Mouse (Mus musculus): Measurements from ENCODE around the gene Nphs1. TPM values are rescaled to one million over a fixed set of nuclear protein-coding genes. Genes with fewer than 3 reads are reported as not detected.
A peak's percentile ranks its signal among the peaks of the same experiment; 100 is the strongest.

Gene Nphs1
- polyA plus RNA-seq, 1 experiment from 2014 or later: 0.23 TPM

DNA sequence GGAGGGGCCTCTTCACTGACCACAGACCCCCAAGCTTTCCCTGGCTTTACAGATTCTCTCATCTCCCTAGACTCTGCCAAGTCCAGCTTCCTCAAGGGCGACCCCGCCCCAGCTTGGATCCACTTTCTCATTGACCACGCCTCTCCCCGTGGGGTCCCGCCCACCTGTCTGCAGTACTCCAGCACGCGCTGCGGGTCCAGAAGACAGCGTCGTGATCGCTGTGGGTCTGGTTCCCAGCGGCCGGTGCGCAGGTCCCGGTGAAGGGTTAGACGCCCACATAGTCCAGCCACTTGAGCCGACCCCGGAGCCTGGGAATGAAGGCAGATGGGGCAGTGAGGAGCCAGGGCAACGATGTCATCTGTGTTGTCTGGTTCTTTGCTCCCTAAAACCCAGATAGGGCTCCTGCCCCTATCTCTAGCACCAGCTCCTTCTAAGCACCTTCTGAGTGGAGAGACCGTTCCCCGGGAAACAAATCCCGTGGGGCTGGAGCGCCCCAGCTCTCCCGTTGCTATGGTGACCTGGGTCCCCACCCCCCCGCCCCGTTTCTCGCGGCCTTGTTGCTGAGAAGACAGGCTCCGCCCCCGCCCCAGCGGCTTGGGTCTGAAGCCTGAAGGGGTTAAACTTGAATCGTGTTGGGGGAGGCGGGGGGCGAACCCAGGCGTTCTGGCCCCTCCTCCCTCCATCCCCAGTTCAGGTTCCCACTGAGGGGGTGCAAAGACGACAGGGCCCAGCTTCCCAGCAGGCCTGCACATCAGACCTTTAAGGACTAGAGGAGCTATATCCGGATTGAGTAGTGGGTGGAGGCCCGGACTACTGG, 13.8 kb upstream of the Nphs1 start:
- peak; percentile 65 for ATAC-seq (replicated peaks)

DNA sequence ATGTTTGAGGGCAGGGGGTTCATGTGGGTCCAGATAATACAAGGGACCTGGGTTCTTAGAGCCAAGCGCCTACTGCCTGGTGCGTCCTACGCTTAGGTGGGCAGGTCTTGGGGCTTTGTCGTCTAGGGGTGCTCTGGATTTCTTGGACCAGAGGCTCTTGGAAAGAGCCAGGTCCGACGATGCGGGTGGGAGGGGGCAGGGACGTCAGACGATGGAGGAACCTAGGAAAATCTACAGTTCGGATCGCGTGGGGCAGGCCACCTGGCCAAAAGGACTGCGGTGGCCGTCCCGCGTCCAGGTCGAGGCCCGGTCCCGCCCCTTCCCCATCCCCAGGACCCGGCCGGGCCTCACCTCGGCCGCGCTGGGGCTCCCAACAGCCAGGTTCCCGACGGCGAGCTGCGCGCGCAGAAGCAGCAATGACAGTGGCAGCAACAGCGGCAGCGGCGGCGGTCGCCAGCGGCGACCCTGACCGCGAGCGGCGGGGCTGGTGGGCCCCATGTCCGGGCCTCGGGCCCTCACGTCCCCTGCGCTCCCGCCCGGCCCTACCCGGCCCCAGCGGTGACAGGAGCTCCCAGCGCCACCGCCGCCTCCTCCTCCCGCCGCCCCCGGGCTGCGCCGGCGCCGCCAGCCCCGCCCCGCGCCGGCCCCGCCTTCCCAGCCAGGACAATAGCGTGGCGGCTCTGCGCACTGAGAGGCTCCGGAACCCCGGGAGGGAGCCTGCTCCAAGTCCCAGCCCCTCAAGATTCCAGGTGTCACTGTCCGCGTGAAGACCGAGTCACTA, 13.0 kb upstream of the Nphs1 start, which contains the start of gene Aplp1:
Gene Aplp1 (minus strand): TSS at position 565 of the 781 bp plus-strand sequence.
- Histone ChIP-seq H3K36me3 (peaks cover 20% of the 10 kb centered on the region), H3K4me1 (peaks cover 32% of the 10 kb centered on the region), H3K9ac (replicated peaks) (peak within 1 kb of the TSS; percentile 92), H3K4me3 (peak within 1 kb of the TSS; percentile 87), H3K9me3 (no peaks in the 10 kb centered on the region), H3K27ac (replicated peaks) (peak within 1 kb of the TSS; percentile 97), H3K27me3 (no peaks in the 10 kb centered on the region), H3K4me2 (replicated peaks) (peak within 1 kb of the TSS; percentile 63)
- peak; percentile 84 for ATAC-seq (replicated peaks)
- WGBS: under 1% methylated on average over 54 of the region's 72 CpGs

More for the DNA sequence above, 13.8 kb upstream of the Nphs1 start:
- H3K4me1 ChIP-seq: peaks cover 32% of the 10 kb centered on the region
- WGBS: under 1% methylated on average over 38 of the region's 38 CpGs
- no peaks in the 10 kb centered on the region for H3K9me3 ChIP-seq
- H3K4me2 ChIP-seq (replicated peaks): peak overlapping the region; percentile 63
- peak overlapping the region; percentile 87 for H3K4me3 ChIP-seq
- H3K27me3 ChIP-seq: no peaks in the 10 kb centered on the region
- H3K27ac ChIP-seq (replicated peaks): peak overlapping the region; percentile 97
- peaks cover 28% of the 10 kb centered on the region for H3K36me3 ChIP-seq
- peak overlapping the region; percentile 92 for H3K9ac ChIP-seq (replicated peaks)

DNA sequence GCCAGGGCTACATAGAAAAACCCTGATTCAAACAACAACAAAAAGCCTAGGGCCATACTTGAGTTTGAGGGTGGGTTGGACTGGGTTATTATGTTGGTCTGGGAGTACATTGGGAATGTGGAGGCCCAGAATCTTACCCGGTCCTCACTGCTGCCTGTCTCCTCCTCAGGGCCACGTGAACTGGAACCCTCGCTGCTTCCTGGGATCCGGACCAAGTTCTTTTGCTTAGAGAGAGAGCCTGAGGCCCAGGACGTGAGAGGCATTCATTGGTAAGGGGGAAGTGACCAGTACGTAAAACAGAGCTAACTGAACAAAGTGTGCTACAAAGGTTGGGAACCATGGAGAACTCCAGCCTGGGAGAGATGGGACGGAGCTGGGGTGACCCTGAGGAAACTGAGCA, 7.9 kb upstream of the Nphs1 start:
- Histone ChIP-seq H3K9me3 (no peaks in the 10 kb centered on the region), H3K27me3 (peaks cover 33% of the 10 kb centered on the region), H3K4me3 (no peak overlapping the region), H3K36me3 (no peaks in the 10 kb centered on the region), H3K9ac (replicated peaks) (no peak overlapping the region), H3K4me2 (replicated peaks) (no peak overlapping the region), H3K27ac (replicated peaks) (no peak overlapping the region), H3K4me1 (peaks cover 12% of the 10 kb centered on the region)
- no peak for ATAC-seq (replicated peaks)
- 65% methylated on average over 7 of the region's 7 CpGs for WGBS

DNA sequence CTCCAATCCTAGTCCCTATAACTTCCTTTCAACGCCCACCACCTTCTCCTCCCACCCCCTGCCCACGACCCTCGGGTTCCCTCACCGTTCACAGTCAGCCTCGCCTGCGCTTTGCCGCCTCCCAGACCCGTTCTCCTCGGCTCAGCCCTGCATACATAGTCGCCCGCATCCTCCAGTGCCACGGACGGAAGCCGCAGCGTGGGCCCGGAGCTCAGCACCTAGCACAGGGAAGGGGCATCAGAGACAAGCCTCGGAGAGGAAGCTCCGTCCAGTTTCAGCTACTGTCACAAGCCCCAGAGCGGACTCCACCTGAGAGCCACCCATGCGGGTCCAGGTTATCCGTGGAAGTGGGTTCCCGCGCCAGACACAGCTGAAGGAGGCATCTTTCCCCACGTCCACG, 4.8 kb upstream of the Nphs1 start:
- Histone ChIP-seq H3K27ac (replicated peaks) (no peak overlapping the region), H3K36me3 (no peaks in the 10 kb centered on the region), H3K4me3 (no peak overlapping the region), H3K4me2 (replicated peaks) (no peak overlapping the region), H3K9ac (replicated peaks) (no peak overlapping the region), H3K27me3 (peaks cover 64% of the 10 kb centered on the region), H3K4me1 (peaks cover 26% of the 10 kb centered on the region), H3K9me3 (no peaks in the 10 kb centered on the region)
- no peak for ATAC-seq (replicated peaks)
- 14% methylated on average over 25 of the region's 25 CpGs for WGBS

DNA sequence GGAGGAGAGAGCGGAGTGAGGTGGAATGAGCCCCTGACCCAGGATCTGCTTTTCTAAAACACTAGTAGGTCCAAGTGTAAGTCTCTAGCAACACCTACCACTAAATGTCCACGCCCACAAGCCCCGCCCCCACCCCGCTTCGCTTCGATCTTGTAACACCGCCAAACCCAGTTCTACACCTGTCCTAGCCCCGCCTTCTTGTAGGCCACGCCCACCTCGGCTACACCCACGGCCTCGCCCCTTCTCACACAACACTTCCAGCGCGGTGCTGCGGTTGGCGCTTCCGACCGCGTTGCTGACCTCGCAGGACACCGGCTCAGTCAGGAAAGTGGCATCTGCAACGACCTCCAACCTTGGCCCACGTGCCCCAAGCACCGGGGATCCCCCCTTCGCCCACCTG, 4.3 kb upstream of the Nphs1 start:
- WGBS: 2% methylated on average over 25 of the region's 25 CpGs
- no peak for ATAC-seq (replicated peaks)
- no peak overlapping the region for H3K9ac ChIP-seq (replicated peaks)
- H3K27ac ChIP-seq (replicated peaks): no peak overlapping the region
- no peak overlapping the region for H3K4me2 ChIP-seq (replicated peaks)
- peaks cover 27% of the 10 kb centered on the region for H3K4me1 ChIP-seq
- no peaks in the 10 kb centered on the region for H3K9me3 ChIP-seq
- H3K4me3 ChIP-seq: no peak overlapping the region
- peaks cover 67% of the 10 kb centered on the region for H3K27me3 ChIP-seq
- no peaks in the 10 kb centered on the region for H3K36me3 ChIP-seq

DNA sequence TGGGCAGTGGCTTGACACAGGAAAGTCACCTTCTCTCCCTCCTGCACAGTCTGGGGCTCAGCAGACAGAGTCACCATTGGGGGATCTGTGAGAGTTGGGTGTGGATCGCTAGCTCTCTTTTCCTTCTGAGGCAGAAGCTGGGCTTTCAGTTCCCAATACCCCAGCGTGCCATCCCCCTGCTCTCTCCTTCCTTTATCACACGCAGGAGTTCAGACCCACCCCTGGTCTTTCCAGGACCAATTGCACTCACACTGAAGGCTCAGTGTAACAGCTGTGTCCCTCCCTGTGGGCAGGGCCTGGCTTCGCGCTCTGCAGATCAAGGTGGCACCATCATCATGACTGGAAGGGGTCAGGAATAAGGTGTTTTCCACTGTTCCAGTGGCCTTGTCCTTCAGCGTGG, 3.9 kb upstream of the Nphs1 start:
- Histone ChIP-seq H3K27ac (replicated peaks) (no peak overlapping the region), H3K9ac (replicated peaks) (no peak overlapping the region), H3K36me3 (no peaks in the 10 kb centered on the region), H3K9me3 (no peaks in the 10 kb centered on the region), H3K4me1 (peaks cover 27% of the 10 kb centered on the region), H3K27me3 (peaks cover 67% of the 10 kb centered on the region), H3K4me3 (no peak overlapping the region), H3K4me2 (replicated peaks) (no peak overlapping the region)
- 8% methylated on average over 6 of the region's 6 CpGs for WGBS
- no peak for ATAC-seq (replicated peaks)

DNA sequence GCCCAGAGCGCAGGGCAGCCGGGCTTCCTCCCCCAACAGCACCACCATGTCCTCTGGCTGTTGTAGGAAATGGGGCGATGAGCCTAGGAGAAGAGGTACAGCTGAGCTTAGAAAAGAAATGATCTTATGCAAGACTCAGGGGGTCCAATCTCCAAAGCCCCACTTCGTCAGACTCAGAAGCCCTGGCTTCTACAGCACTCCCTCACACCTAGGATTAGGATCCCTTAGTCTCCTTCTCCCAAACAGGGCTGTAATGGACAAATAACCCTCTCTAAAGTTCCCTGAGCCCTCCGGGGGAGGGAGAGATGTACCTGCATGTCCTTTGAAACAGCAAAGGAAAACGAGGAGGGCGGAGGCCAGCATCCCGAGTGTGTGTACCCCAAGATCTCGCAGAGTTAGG, 1.6 kb upstream of the Nphs1 start:
- no peak overlapping the region for H3K27ac ChIP-seq (replicated peaks)
- ATAC-seq (replicated peaks): no peak
- H3K27me3 ChIP-seq: peaks cover 84% of the 10 kb centered on the region
- no peak overlapping the region for H3K9ac ChIP-seq (replicated peaks)
- no peaks in the 10 kb centered on the region for H3K9me3 ChIP-seq
- H3K4me1 ChIP-seq: peaks cover 27% of the 10 kb centered on the region
- no peaks in the 10 kb centered on the region for H3K36me3 ChIP-seq
- H3K4me3 ChIP-seq: peak overlapping the region; percentile 20
- 2% methylated on average over 9 of the region's 9 CpGs for WGBS
- peak overlapping the region; percentile 45 for H3K4me2 ChIP-seq (replicated peaks)

DNA sequence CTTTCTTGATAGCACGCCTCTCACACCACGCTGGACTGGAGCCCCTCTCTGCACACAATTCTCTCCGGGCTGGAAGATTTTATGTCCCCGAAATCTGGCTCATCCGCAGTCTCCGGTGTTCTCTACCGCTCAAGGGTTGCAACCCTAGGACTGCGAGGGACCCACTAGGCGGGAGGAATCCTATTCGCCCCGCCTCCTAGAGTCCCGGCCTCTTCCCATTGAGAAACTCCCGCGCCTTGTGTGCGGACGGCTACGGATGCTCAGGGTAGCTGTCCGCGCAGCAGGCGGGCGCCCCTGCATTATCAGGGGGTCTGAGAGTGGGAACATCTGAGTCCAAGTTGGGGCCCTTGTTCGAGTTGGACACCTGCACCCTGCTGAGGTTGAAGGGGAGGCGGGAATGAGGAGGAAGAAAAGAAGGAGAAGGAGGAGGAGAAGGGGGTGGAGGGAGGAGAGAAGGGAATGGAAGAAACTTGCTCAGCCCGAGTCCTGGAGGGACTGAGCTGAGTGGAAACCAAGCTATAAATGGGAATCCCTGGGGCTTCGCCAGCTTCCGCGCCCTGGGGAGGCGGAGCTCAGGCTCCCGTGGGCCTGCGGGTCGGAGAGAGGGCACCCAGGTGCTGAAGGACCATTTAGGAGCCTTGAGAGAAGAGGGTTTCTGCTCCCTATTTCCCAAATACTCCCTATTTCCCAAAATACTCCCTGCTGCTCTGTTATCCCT, 1.0 kb upstream of the Nphs1 start:
- under 1% methylated on average over 31 of the region's 31 CpGs for WGBS
- Histone ChIP-seq H3K9ac (replicated peaks) (peak overlapping the region; percentile 25), H3K36me3 (no peaks in the 10 kb centered on the region), H3K27me3 (peaks cover 88% of the 10 kb centered on the region), H3K4me2 (replicated peaks) (peak overlapping the region; percentile 45), H3K27ac (replicated peaks) (no peak overlapping the region), H3K4me1 (peaks cover 27% of the 10 kb centered on the region), H3K4me3 (peak overlapping the region; percentile 20), H3K9me3 (no peaks in the 10 kb centered on the region)
- ATAC-seq (replicated peaks): no peak

DNA sequence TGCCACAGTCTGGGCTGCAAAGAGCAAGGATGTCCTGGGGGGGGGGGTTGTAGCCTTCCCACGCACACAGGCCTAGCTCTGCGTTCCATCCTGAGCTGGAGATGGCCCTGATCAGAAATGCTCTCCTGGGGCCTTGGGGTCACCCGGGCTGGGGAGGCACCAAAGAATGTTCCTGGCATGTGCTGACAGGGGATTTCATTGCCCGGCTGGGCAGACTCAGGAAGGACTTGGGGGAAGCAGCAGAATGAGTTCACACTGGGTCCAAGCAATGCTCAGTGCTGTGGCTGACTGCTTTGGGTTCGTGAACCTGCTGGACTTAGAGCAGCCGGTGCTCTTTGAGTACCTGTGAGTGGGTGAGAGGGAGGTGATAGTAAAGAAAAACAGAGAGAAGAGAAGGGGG, 1.4 kb downstream of the Nphs1 start:
- 23% methylated on average over 6 of the region's 6 CpGs for WGBS
- H3K4me3 ChIP-seq: no peak overlapping the region
- H3K9ac ChIP-seq (replicated peaks): no peak overlapping the region
- ATAC-seq (replicated peaks): no peak
- peaks cover 89% of the 10 kb centered on the region for H3K27me3 ChIP-seq
- H3K36me3 ChIP-seq: no peaks in the 10 kb centered on the region
- H3K4me1 ChIP-seq: peaks cover 22% of the 10 kb centered on the region
- H3K9me3 ChIP-seq: no peaks in the 10 kb centered on the region
- no peak overlapping the region for H3K4me2 ChIP-seq (replicated peaks)
- H3K27ac ChIP-seq (replicated peaks): no peak overlapping the region

DNA sequence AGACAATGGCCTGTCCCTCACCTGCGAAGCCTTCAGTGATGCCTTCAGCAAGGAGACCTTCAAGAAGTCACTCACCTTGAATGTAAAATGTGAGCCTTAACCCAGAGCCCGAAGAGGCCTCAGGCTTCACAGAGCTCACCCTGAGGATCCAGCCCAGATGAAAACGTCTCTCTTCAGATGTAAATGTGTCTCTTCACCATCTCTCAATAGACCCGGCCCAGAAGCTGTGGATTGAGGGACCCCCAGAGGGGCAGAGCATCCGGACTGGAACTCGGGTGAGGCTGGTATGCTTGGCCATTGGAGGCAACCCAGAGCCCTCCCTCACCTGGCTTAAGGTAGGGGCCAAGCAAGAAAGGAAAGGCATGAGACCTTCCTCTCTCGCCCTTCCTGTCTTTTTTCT, 5.5 kb downstream of the Nphs1 start:
- 21% methylated on average over 7 of the region's 7 CpGs for WGBS
- ATAC-seq (replicated peaks): no peak
- H3K4me2 ChIP-seq (replicated peaks): no peak overlapping the region
- no peaks in the 10 kb centered on the region for H3K36me3 ChIP-seq
- H3K27ac ChIP-seq (replicated peaks): no peak overlapping the region
- no peak overlapping the region for H3K4me3 ChIP-seq
- no peak overlapping the region for H3K9ac ChIP-seq (replicated peaks)
- H3K27me3 ChIP-seq: peaks cover 88% of the 10 kb centered on the region
- no peaks in the 10 kb centered on the region for H3K9me3 ChIP-seq
- no peaks in the 10 kb centered on the region for H3K4me1 ChIP-seq

DNA sequence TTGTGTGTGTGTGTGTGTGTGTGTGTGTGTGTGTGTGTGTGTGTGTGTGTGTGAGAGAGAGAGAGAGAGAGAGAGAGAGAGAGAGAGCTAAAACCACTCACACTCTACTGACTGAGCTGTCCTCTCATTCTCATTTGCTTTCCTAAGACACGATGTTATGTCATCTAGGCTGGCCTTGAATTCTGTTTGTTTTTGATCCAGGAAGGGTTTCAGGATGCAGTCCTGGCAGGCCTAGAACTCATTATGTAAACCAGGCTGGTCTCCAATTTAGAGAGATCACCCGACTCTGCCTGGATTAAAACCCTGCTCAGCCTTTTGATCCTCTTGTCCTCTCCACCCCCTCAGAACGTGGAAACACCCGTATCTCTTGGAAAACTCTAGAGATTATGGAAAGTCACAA, 5.9 kb downstream of the Nphs1 start:
- WGBS: 7% methylated on average over 4 of the region's 4 CpGs
- Histone ChIP-seq H3K36me3 (no peaks in the 10 kb centered on the region), H3K4me1 (no peaks in the 10 kb centered on the region), H3K9ac (replicated peaks) (no peak overlapping the region), H3K27ac (replicated peaks) (no peak overlapping the region), H3K27me3 (peaks cover 88% of the 10 kb centered on the region), H3K4me2 (replicated peaks) (no peak overlapping the region), H3K4me3 (no peak overlapping the region), H3K9me3 (no peaks in the 10 kb centered on the region)
- ATAC-seq (replicated peaks): no peak

DNA sequence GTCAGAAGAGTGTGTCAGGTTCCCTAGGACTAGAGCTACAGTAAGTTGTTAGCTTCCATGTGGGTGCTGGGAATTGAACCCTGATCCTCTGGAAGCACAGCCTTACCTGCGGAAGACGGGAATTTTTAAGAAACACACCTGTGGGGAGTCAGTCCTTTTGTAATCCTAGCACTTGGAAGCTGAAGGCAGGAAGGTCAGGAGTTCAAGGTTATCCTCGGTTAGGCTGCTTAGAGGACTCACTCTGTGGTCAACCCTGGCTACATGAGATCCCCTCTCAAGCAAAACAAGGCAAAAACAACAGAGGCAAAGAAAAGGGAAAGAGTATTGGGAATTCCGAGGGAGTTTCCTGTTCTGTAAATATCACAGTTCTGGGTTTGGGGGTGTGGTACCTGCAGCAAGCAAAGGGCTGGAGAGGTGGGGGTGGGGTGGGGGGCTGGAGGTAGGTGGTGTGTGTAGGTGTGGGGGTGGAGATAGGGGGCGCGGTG, 6.7 kb downstream of the Nphs1 start:
- Histone ChIP-seq H3K4me3 (no peak overlapping the region), H3K36me3 (no peaks in the 10 kb centered on the region), H3K27me3 (peaks cover 84% of the 10 kb centered on the region), H3K4me1 (no peaks in the 10 kb centered on the region), H3K4me2 (replicated peaks) (no peak overlapping the region), H3K9me3 (no peaks in the 10 kb centered on the region), H3K9ac (replicated peaks) (no peak overlapping the region), H3K27ac (replicated peaks) (no peak overlapping the region)
- 15% methylated on average over 5 of the region's 6 CpGs for WGBS
- no peak for ATAC-seq (replicated peaks)
